16 mouse cellular contexts compared by ENCODE assay signal in the genomic region with DNA sequence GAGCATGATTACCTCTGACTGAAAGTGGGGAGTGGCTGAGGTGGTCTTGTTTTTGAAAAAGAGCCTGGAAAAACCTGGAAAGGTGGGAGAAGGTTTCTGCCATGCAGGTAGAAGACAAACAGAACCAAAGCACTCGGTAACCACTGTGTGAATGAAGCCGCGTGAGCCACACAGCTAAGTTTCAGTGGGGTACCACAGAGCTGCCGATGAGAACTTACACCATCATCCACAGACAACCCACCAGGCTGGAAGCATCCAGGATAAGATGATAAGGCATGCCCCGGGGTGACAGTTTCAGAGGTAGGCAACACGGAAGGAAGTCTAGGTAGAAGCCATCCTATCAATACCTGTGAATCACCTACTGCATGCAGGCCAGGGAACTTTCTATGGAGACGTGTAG.
"Had no signal": no experiment of that assay in that cellular context is flagged by ENCODE, and none has a peak within 500 bp of the region (broad histone marks: within the 10 kb centered on the region; RNA-seq: fewer than 3 reads in every experiment).

No protein-coding gene starts in this region.

- H3K27me3 ChIP-seq: megakaryocyte, embryonic 14.5 days; midbrain, embryonic 13.5 days; midbrain, embryonic 15.5 days; neural tube, embryonic 12.5 days; stomach, embryonic 15.5 days had no signal

- ATAC-seq: liver, postnatal 0 days; midbrain, embryonic 13.5 days; midbrain, embryonic 15.5 days had no signal

- H3K36me3 ChIP-seq: midbrain, embryonic 13.5 days; midbrain, embryonic 15.5 days; neural tube, embryonic 12.5 days; stomach, embryonic 15.5 days had no signal

- DNase-seq: liver, postnatal 0 days; lung, embryonic 14.5 days; lung, postnatal 14 days; lung, postnatal 36 days; right cerebral cortex, postnatal 14 days; thymus, adult 2 months; thymus, postnatal 25 days; thymus, postnatal 4 days had no signal

- H3K4me2 ChIP-seq: lung, embryonic 14.5 days; midbrain, embryonic 11.5 days; midbrain, embryonic 13.5 days; midbrain, embryonic 15.5 days; neural tube, embryonic 12.5 days; stomach, embryonic 15.5 days had no signal

- H3K27ac ChIP-seq: macrophage; midbrain, embryonic 13.5 days; midbrain, embryonic 15.5 days; neural tube, embryonic 12.5 days; stomach, embryonic 15.5 days; stomach, postnatal 0 days had no signal

- H3K4me3 ChIP-seq: megakaryocyte, embryonic 14.5 days; midbrain, embryonic 13.5 days; midbrain, embryonic 15.5 days; neural tube, embryonic 12.5 days; stomach, embryonic 15.5 days had no signal

- H3K9me3 ChIP-seq: megakaryocyte, embryonic 14.5 days; midbrain, embryonic 13.5 days; midbrain, embryonic 15.5 days; neural tube, embryonic 12.5 days; stomach, embryonic 15.5 days had no signal

- H3K9ac ChIP-seq: liver, postnatal 0 days; lung, embryonic 14.5 days; midbrain, embryonic 13.5 days; midbrain, embryonic 15.5 days; neural tube, embryonic 12.5 days; stomach, embryonic 15.5 days had no signal
